Mouse (Mus musculus) monocyte, adult 2 months (primary cell): ENCODE results near the gene Cers2.
"Not testable (repeated sequence)": the region's sequence is repeated elsewhere in the genome, so short reads cannot be mapped to it uniquely, and the experiment has no call there.

Experiments used
- DNase-seq, 2 experiments: peaks; one replicate each; pipeline ENCODE4 v3.0.0; 2022; ENCODE audit warnings: low spot score in 2 of 2, low read depth in 1 of 2

The Cers2 gene

DNA sequence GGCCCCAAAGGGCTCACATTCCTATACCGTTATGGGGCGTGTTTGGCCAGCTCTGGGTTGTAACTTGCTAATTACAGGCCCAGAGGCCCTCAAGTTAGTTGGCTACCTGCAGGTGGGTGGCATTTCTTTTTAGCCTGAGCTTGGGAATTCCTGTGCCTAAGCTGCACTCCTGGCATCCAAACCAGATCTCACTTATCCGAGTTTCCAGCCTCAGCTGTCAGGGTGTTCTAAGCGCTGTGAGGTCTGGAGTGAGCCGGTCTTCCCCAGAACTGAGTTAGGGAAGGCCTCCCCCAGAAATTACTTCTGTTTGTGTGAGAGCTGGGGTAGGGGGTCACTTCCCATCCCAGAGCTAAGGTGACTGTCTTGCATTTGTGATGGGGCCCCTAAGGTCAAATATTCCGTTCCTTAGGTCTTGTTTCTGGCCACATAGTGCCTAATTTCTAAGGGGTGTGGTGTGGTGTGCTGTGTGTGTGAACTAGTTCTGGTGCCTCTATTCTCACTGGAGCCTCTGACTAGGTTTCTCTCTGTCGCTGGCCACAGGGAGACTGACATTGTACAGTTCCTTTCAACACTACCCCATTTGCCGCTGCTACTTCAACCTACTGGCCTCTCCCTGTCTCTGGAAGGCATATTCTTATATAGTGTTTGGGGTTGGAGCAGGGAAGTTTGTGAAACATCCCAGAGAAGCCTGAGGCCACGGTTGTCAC, 1.4 kb downstream of the Cers2 start:
- DNase-seq, result no peak

GRCm38 (mm10) chr3:95317414-95318080, 3.0 kb downstream of the Cers2 start:
- no peak for DNase-seq

GRCm38 (mm10) chr3:95318548-95318947, 4.0 kb downstream of the Cers2 start:
- no peak for DNase-seq

DNA sequence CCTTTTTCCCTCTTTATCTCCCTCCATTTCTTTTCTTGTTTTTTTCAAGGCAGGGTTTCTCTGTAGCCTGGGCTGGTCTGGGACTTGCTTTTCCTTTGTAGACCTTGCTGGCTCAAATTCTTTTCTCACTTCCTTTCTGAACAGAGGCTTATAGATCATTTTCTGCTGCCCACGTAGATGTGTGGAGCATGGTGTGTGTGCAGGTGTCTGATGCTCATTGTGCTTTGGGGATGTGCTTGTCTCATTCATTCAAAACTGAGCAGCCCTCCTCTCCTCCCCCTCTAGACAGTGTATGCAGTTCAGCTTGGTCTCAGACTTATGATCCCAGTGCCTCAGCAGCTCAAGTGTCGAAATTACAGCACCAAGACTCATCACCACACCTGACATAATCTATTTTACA, 4.5 kb downstream of the Cers2 start:
- DNase-seq, result no peak

DNA sequence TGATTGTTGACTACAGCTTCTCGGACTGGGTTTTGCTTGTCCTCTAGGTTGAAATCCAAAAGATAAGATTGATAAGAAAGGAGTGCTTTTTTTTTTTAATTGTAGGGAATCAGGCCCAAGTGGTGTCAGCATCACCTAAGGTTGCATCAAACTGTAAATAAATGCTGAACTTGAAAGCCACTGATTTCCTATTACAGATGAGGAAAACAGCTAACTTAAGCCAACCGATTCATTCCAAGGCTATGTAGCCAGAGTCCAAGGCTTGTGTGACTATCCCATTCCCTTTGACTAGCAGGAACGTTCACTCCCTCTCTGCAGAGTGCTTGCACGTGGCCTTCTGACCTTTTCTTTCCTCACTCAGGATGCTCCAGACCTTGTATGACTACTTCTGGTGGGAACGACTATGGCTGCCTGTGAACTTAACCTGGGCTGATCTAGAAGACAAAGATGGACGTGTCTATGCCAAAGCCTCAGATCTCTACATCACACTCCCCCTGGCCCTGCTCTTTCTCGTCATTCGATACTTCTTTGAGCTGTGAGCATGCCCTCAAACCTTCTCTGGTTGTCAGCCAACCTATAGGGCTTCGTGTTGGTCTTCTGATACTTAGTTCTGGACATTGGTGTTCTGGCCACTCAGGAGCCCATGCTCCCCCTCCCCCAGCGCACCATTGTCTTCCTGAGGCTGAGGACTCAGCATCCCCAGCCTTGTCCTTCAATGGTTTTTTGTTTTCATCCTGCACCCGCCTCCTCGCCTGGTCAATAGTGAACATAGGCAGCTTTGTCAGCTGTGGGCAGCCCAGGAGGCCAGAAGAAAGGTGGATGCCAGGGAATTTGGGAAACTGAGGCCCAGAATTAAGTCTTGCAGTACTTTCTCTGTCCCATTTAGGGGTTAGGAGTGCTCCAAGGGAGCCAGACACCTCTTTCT, 5.4 kb downstream of the Cers2 start:
- no peak for DNase-seq

GRCm38 (mm10) chr3:95323429-95323828, 8.8 kb downstream of the Cers2 start:
- no peak for DNase-seq

- no peak for DNase-seq
These were observed 10.0 kb downstream of the Cers2 start for GRCm38 (mm10) chr3:95324454-95325144.

DNA sequence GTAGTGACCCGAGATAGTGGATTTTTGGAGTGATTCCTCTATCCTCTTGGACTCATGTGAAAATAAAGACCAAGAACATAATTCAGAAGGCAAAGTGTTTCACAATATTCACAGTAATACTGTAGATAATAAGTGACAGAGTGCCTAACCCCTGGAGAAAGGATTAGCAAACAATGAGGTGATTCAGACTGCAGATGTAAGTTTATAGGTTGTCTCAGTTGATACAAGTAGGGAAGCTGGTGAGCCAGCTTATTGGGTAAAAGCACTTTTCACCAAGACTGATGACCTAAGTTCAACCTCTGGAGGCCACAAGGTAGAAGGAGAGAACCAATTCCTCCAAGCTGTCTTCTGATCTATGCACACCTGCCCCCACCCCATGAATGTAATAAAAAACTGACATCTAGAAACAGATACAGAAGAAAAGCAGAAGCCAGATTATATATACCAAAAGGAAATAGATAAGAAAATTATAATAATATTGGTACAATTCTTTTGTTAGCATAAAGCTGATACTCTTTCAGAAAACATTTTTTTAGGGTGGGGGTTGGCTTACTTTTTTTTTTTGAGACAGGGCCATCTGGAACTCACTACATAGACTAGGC, 14.3 kb downstream of the Cers2 start:
- no peak for DNase-seq

DNA sequence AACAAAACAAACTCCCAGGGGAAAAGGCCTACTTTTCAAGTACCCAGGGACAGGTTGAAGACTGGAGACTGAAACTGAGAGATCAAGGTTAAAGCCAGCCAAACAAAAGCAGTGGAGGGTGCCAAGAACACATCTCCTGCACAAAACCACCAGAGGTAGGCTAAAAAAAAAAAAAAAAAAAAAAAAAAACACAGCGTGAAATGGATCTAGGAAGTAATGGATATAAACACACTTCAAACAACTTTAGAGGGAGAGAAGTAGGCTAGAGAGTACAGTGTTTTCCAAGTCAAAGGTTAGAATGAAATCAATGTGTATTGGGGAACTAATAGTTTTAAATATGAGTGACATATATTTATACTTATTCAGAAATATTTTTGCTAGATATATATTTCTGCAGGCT, 16.9 kb downstream of the Cers2 start:
- DNase-seq, result no peak

DNA sequence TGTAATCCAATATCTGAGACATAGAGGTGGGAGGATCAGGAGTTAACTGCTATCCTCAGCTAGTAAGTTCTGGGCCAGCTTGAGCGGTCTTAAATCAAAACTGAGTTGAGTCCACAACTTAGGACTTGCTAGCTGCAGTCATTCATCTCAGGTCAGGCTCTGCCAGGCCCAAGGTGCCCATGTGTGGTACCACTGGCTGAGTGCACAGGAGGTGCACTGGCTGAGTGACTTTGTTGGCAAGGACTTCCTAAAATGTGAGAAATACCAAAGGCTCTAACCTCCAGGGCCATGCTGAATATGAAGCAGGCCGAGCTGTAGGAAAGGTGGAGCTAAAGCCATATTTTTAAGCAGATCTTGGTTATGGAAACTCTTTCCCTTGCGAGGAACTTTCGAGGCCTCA, 22.8 kb downstream of the Cers2 start:
- DNase-seq, result no peak

DNA sequence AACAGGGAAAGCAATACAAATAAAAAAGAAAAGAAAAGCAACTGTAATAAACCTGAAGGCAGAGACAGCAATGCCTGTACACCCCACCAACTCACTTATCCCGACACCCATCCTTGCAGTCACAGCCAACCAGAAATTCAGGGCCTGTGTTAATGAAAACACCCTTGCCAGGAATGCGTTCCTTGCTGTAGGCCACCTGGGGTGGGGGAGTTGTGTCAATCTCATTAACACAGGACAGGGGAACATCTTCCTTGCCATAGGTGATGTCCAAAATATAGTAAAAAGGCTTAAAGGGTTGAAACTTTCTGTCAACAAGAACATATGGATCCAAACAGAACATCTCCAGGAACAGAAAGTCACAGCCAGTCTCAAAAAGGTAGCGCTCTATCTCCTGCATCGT, 23.7 kb downstream of the Cers2 start:
- DNase-seq, result no peak

GRCm38 (mm10) chr3:95343356-95344000, 28.9 kb downstream of the Cers2 start:
- DNase-seq, result not testable (repeated sequence)

- no peak for DNase-seq
These were observed 31.9 kb downstream of the Cers2 start for GRCm38 (mm10) chr3:95346454-95346853.

- DNase-seq, result not testable (repeated sequence)
These were observed 33.8 kb downstream of the Cers2 start for GRCm38 (mm10) chr3:95348343-95348742.

DNA sequence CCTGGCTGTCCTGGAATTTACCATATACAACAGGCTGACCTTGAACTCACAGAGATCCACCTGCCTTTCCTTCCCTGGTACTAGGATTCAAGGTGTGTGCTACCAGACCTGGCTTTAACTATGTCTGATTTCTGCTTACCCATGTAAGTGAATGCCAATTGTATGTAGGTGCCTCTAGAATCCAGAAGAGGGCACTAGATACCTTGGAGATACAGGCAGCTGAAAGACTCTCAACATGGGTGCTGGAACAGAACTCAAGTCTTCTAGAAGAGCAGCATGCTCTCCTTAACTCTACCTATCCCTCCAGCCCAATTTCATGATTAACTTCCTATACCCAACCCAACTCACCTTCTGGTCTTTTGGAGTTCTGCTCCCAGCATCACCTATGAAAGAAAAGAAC, 34.9 kb downstream of the Cers2 start:
- DNase-seq, result no peak

DNA sequence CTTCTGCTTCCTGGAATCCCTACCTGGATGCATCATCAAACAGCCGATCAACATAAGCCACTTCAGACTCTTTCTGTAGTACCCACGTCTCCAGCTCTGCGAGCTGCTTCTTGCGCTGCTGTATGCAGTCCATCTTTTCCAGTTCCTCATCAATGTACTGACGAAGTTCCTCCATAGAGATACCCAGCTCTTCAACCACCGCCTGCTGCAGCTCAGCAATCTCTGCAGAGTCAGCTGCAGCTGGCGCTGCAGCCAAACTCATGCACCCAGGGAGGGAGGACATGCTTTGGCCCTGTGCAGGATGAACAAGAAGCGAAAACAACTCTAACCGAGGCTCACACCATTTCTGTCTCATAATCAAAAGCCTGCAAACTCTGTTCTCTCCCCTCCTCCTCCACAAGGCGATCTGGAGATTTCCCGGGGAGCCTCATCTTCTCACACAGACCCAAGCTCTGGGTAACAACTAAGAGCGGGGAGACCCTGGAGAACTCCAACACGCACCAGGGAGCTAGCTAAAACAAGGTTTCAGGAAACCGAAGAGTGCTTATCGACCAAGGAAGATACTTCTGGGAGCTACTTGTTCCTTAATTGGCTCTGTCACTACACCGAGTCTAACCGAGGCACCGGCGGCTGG, 41.4 kb downstream of the Cers2 start:
- not testable (repeated sequence) for DNase-seq

GRCm38 (mm10) chr3:95356701-95357449, 42.3 kb downstream of the Cers2 start, which contains the start of gene Setdb1:
Gene Setdb1 (minus strand): TSS chr3:95357202.
- DNase-seq, result peak; percentile 67 to 75

DNA sequence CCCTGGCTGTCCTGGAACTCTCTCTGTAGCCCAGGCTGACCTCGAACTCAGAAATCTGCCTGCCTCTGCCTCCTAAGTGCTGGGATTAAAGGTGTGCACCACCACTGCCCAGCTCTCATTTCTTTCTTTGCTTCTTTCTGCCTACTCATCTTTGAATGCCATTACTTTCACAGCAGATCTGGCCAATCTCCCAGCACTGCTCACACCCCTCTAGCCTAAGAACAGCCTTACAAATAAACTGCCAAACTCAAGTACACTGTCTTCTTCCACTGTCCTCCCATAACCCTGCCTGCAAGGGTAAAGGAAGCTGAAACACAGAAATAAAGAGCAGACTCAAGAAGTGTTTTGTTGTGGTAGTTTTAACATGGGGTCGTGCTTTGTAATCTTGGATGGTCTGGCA, 43.2 kb downstream of the Cers2 start:
- DNase-seq, result no peak

- not testable (repeated sequence) for DNase-seq
These were observed 45.7 kb downstream of the Cers2 start for GRCm38 (mm10) chr3:95360276-95360675.
